Mouse (Mus musculus) embryonic fibroblast, embryonic 13.5 days (primary cell): ENCODE measurements around the gene Eif4ebp2.

Experiments
- CTCF ChIP-seq: IDR thresholded peaks from 2 replicates; pipeline ENCODE4 v1.5.1; 2011; ENCODE audit warnings: mild to moderate bottlenecking, control low read depth, low read length, moderate library complexity, borderline replicate concordance; ENCODE audit not compliant: insufficient read depth
- POLR2A ChIP-seq: IDR thresholded peaks from 2 replicates; pipeline ENCODE4 v1.6.1; 2011; ENCODE audit warnings: low read depth, mild to moderate bottlenecking, control low read depth, low read length, moderate library complexity

GRCm38 (mm10) chr10:61380186-61380585 lies 72.3 kb downstream of the Eif4ebp2 start:
- TF ChIP-seq CTCF (no peak), POLR2A (no peak)
